Mouse (Mus musculus) sigmoid colon, adult 10 weeks (tissue): ENCODE measurements around the gene Rab9b. TPM values are rescaled to one million over a fixed set of nuclear protein-coding genes. Genes with fewer than 3 reads are reported as not detected.

Experiments used
- polyA plus RNA-seq: library from polyadenylated mRNA; stranded (reverse); fragments of 350-450 nt; fragmentation: Illumina TruSeq; extraction: RNeasy Lipid Tissue Mini Kit (QIAGEN cat#74804); gene quantifications from one replicate; pipeline ENCODE4 v1.2.3, GENCODE M21; 2014; ENCODE audit warnings: low read depth, low replicate concordance

Rab9b gene
- polyA plus RNA-seq: 0.79 TPM

GRCm38 (mm10) chrX:136868061-136869040 is at the start of gene Rab9b:
Gene Rab9b, minus strand, starts transcription at chrX:136868755.

GRCm38 (mm10) chrX:136822371-136822770 is 46.2 kb downstream of the Rab9b start, which contains the start of gene Plp1:
Gene Plp1, plus strand, starts transcription at chrX:136822671.

Other genes with a start within 250 kb of the Rab9b start
- gene Tceal1, start 160.8 kb downstream of the Rab9b start, polyA plus RNA-seq: 8.6 TPM
- 519 TPM for gene Morf4l2, start 125.1 kb downstream of the Rab9b start, polyA plus RNA-seq
- gene Glra4, start 88.6 kb downstream of the Rab9b start, polyA plus RNA-seq: not detected
- gene Plp1, start 46.1 kb downstream of the Rab9b start, polyA plus RNA-seq: 12.1 TPM
- not detected for gene H2bfm, start 58.6 kb upstream of the Rab9b start, polyA plus RNA-seq
- gene Tmsb15b2, start 106.7 kb upstream of the Rab9b start, polyA plus RNA-seq: 89.5 TPM
- gene Tmsb15l, start 108.1 kb upstream of the Rab9b start, polyA plus RNA-seq: 13.6 TPM
- 10.3 TPM for gene Tmsb15b1, start 108.1 kb upstream of the Rab9b start, polyA plus RNA-seq
- 3.4 TPM for gene Zcchc18, start 124.4 kb upstream of the Rab9b start, polyA plus RNA-seq
- 9.4 TPM for gene Slc25a53, start 169.5 kb upstream of the Rab9b start, polyA plus RNA-seq
- 27.0 TPM for gene Fam199x, start 180.8 kb upstream of the Rab9b start, polyA plus RNA-seq